Mouse (Mus musculus) heart, postnatal 10 days (tissue): ENCODE results near the gene Clec2i. TPM values are rescaled to one million over a fixed set of nuclear protein-coding genes. Genes with fewer than 3 reads are reported as not detected.

Experiments
- DNase-seq, 2 experiments: peaks; one replicate each; pipeline ENCODE4 v3.0.0; 2021
- intact Hi-C: fragments of 180-260 bp; cut with DNase I; formaldehyde crosslinking; loops from one replicate; pipeline ENCODE4 v1.15.1; 2025
- microRNA-seq, 2 experiments: library from miRNA; unstranded; fragments of <30 nt; microRNA quantifications; one replicate each; pipeline ENCODE4 v1.2.0; 2022
- total RNA-seq, 2 experiments: library from RNA; stranded (reverse); gene quantifications; 2 replicates each; pipeline ENCODE4 v1.2.3; 2021

Clec2i gene
- total RNA-seq, 2 experiments from 2014 or later = 0.10 TPM; not detected in 1

GRCm38 (mm10) chr6:128941646-128942421, 54.4 kb downstream of the Clec2i start:
- intact Hi-C loops = no loop called here
- DNase-seq = no peak

GRCm38 (mm10) chr6:128945564-128945963, 58.2 kb downstream of the Clec2i start:
- DNase-seq = no peak
- intact Hi-C loops = no loop called here

Small RNAs within 50 kb of the gene (microRNA-seq; reads per million reads assigned to microRNA genes)
- gene Gm27336 = 0 reads per million in 2 experiments

Other genes with a start within 250 kb of the Clec2i start
- not detected for gene Clec2h, start 225.2 kb upstream of the Clec2i start, total RNA-seq
- not detected for gene Klrb1, start 164.5 kb upstream of the Clec2i start, total RNA-seq
- not detected for gene Klrb1c, start 98.4 kb upstream of the Clec2i start, total RNA-seq
- gene Gm44511, start 61.3 kb upstream of the Clec2i start, total RNA-seq = not detected
- not detected for gene Klrb1b, start 61.3 kb upstream of the Clec2i start, total RNA-seq
- under 1 TPM; 0.42 to 0.65 TPM for gene BC035044, start 3.5 kb downstream of the Clec2i start, total RNA-seq
- 1 to 10 TPM; 2.5 to 3.5 TPM for gene Clec2g, start 46.8 kb downstream of the Clec2i start, total RNA-seq
- not detected for gene Klrb1f, start 158.3 kb downstream of the Clec2i start, total RNA-seq
- gene Clec2e, start 213.3 kb downstream of the Clec2i start, total RNA-seq = not detected